Mouse (Mus musculus): ENCODE measurements around the gene Fgd1.

Fgd1 gene

DNA sequence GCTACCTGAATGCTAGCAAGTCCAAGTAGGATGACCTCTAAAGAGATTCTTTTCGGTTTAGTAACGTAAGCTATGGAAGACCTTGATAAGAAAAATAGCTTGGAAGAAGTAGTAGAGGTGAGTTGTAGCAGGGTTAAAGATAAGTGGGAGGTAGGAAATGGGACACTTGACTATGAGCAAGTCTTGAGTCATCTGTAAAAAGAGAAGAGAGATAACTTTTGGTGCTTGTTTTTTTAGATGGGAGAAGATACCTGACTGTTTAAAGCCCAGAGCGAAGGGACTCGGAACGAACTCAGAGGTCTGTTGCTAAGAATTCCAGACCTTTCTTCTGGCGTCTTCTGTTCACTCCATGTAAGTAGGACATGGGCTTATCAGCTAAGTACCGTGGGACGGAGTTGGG lies at the start of gene Fgd1:
Gene Fgd1, plus strand, starts transcription at position 301 of the 400 bp plus-strand sequence.
- no peak for DNase-seq (ENCODE audit: low spot score in 2 of 2)

GRCm38 (mm10) chrX:150996775-150997174 lies 49.2 kb upstream of the Fgd1 start:
- DNase-seq (ENCODE audit: low spot score in 2 of 2): no peak

DNA sequence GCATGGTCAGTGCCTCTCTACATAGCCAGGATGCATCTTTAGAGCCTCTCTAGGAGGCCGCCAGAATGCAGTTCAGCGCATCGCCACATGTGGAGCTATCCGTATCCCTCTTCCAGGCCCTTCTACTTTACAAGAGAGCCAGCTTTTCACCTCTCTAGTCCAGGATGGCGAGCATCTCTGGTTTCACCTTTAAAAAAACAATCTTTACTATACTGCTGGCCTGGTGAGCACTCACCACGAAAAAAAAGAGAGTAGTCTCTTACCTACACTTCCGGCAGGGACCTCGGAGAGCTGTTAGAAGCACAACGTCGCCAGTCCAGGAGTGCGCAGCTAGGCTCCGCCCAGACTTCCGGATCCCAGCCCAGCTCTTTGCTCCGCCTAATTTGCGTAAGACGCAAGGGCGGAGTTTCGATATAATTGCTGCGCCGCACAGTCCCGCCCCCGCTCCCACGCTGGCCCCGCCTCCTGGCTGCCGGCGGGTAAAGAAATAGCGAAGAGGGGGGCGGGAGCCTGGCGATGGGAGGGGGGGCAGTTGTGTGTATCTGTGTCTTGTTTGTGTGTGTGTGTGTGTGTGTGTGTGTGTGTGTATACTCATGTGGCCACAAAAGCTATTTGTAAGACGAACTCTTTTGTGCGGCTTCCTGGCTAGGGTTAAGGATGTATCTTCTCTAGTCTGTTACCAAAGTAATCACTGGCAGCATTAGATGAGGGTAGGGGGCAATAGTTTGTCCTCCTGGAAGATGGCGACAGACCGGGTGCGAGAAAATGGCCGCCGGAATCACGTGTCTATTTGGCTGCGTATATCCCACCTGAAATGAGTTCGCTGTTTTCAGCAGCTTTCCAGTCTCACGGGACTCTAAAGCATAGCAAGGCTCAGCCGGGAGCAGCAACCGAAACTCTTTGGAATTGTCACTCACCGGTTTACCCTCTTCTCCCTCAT lies 28.7 kb upstream of the Fgd1 start, which contains the start of gene Gnl3l:
Gene Gnl3l, minus strand, starts transcription at position 385 of the 940 bp plus-strand sequence.
- DNase-seq (ENCODE audit: low spot score in 2 of 2): peak; percentile 89 to 92

DNA sequence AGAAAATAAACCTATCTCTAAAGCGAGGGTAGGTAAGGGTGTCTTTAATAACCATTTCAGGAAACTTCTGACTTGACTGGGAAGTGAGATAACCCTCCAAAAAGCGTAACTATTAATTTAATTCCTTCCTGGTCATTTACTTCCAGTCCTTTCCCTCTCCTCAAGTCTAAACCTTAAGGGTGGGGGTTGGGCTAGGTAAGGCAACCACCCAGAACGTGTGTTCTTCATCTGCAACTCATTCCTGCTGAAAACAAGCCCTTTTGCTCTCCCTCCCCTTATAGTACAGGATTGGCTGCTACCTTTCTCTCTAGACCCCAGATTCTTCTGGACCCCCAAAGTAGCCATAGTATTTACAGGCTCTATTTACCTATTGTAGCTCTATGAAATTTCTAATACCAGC lies 28.1 kb upstream of the Fgd1 start:
- no peak for DNase-seq (ENCODE audit: low spot score in 2 of 2)

- no peak for DNase-seq (ENCODE audit: low spot score in 2 of 2)
These were observed 27.2 kb upstream of the Fgd1 start for GRCm38 (mm10) chrX:151018798-151019197.

DNA sequence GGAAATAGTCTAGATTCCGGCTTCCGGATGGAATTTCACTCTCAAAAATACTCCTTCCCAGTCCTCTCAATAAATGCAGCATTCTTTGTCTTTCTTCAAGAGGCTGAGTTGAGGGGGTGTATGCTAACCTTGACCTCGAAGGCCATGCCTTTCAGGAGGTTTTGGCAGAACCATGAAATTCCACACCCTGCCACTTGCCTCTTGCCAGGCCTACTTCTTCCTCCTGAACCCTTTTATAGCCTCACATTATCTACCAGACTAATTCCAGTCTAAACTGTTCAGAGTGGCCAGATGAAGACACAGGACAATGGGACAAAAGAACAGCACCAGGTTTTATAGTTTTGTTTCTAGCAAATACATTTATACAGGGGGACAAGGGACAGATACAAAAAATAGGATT lies 14.6 kb upstream of the Fgd1 start:
- no peak for DNase-seq (ENCODE audit: low spot score in 2 of 2)

DNA sequence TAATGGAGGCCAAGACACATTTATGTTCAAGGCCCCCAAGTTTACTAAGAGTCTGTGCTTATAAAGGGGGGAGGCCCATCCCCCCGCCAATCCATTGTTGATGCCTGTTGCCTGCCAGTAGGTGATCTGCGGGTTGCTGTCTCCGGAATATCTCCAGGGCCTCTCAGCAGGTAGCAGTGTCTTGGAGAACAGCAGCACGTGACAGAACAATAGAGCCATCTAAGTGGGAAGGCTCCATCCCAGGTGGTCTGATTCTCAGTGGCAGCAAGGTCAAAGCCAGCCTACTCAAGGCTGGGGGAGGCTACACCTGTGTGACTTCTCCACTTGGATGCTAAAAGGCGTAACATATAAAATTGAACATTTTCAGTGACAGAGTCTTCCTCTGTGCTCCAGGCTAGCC lies 4.7 kb upstream of the Fgd1 start:
- no peak for DNase-seq (ENCODE audit: low spot score in 2 of 2)

GRCm38 (mm10) chrX:151046321-151046720 lies 371 bp downstream of the Fgd1 start:
- peak in 1 of 2 experiments; percentile 42 for DNase-seq (ENCODE audit: low spot score in 2 of 2)

DNA sequence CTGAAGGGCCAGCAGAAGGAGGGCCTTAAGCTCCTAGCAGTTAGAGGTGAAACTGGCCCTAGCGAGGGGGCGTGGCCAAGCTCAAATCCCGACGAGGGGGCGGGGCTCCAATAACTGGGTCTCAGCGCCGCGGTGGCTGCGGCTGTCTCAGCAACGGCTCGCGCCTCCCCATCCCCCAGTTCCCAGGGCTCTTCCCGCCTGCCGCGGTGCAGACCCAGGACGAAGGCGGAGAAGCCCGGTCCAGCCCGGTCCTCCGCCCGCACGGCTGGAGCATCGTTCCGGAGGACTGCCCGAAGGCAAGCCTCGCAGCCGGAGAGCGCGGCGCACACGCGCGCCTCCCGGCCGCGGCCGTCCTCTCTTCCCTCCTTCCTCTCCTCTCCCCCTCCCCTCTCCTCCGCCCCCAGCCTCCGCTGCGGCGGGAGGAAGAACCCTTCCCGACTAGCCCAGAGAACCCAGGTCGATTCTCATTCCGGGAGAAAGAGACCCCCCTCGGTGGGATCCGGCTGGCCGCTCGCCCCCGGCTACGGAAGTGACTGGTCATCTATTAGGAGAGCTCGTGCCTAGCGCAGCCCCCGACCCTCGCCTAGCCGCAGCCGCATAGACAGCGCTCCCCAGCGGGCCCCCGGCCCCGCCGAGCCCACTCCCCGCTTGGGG lies 954 bp downstream of the Fgd1 start:
- DNase-seq (ENCODE audit: low spot score in 2 of 2): peak; percentile 85 to 86

GRCm38 (mm10) chrX:151047431-151048058 lies 1.6 kb downstream of the Fgd1 start:
- DNase-seq (ENCODE audit: low spot score in 2 of 2): peak in 1 of 2 experiments; percentile 40

DNA sequence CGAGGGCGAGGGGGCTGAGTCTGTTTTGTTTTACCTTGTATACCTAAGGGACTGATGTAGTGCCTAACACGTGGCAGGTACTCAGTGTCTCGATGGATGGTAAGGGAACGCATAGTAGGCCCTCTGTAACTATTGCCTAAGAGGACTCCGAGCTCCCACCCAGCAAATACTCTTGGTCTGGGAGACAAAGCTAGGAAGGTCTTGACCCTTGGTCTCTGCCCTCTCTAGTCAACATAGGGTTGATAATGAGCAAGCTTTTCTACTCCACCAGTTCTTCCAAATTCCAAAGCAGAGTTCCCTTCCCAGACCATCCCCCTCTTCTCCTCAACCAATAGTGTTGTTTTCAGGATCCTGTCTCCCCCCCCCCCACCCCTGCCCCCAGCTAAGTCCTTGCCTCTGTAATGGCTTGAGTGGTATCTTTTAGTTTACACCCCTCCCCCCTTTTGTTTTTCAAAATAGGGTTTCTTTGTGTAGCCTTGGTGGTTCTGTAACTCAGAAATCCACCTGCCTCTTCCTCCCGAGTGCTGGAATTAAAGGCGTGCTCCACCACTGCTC lies 3.8 kb downstream of the Fgd1 start:
- no peak for DNase-seq (ENCODE audit: low spot score in 2 of 2)

DNA sequence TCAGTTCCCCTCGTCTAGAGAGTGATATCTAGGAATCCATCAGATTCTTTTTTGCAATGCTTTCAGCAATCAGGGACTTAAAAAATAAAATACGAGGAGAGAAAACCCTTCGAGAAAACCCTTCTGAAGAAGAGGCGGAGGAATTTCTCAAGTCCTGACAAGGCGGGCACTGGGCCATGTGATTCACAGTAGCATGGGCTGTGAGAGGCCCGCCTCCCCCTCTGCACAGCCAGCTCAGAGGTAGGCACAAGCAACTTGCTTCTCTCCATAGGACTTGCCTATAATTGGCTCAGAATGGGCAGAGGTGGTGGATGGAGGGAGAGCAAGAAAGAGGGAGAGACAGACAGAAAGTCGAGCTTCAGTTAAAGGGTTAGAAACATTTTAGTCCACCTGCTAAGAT lies 4.4 kb downstream of the Fgd1 start:
- peak; percentile 37 to 49 for DNase-seq (ENCODE audit: low spot score in 2 of 2)

- no peak for DNase-seq (ENCODE audit: low spot score in 2 of 2)
These were observed 8.5 kb downstream of the Fgd1 start for GRCm38 (mm10) chrX:151054489-151054888.

DNA sequence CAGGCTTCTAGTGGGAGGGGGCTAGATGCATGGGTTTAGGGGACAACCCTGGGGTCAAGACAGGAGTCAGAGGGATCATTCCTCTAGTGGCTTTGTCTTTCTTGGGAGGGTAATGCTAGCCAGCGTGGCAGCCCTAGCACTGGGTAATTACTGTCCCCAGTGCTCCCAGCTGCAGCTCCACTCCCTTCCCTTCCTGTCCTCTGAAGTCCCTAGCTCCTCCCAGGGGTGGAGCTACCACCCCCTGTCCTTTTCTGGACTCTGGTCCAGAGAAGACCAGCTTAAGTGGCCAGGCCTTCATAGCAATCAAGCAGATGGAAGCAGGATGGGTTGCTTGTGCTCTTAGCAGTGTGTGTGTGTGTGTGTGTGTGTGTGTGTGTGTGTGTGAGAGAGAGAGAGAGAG lies 9.6 kb downstream of the Fgd1 start:
- DNase-seq (ENCODE audit: low spot score in 2 of 2): no peak

DNA sequence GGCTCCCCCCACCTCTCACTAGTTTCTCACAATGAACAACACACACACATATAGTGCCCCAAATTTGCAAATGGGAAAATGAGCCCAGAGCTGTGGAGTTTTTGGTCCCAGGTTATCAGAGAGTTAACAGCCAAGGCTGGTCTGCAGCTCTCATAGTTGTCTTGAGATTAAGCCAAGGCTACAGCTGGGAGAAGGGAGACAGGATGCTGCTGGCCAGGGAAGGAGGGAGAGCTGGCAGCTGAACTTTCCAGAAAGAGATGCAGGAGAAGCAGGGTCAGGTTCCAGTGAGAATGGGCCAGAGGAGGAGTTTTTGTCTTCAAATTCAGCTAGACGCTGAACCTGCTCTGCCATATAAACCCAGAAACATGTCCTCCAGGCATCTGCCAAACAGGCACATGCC lies 13.4 kb downstream of the Fgd1 start:
- no peak for DNase-seq (ENCODE audit: low spot score in 2 of 2)

DNA sequence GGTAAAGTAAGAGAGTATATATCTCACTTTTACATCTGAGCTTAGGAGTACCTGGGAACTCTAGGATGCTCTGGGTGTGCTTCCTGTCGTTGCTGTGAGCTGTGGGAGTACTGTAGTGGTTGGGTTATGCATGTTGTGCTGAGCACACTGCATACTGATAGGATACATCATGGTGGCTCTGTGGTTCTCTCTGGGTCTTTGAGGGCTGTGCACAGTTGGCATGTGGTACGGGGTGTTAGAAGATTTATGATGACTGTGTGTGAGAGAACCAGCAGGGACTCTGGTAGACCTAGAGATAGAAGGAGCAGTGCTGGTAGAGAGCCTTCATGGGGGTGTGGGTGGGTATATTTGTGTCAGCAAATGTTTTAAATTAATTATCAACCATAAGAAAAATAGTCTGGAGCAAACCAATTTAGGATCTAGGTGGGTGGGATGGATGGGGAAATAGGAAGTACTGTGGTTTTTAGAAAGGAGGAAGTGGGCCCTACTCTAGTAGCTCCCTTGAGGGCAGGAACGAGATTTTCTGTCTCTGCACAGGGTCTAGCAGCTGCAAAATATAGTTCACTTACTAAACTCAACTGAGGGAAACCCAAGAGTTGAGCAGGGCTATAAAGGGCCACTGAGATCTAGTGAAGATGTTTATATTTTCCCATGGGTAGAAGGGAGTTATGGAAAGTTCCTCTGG lies 15.8 kb downstream of the Fgd1 start:
- no peak for DNase-seq (ENCODE audit: low spot score in 2 of 2)

DNA sequence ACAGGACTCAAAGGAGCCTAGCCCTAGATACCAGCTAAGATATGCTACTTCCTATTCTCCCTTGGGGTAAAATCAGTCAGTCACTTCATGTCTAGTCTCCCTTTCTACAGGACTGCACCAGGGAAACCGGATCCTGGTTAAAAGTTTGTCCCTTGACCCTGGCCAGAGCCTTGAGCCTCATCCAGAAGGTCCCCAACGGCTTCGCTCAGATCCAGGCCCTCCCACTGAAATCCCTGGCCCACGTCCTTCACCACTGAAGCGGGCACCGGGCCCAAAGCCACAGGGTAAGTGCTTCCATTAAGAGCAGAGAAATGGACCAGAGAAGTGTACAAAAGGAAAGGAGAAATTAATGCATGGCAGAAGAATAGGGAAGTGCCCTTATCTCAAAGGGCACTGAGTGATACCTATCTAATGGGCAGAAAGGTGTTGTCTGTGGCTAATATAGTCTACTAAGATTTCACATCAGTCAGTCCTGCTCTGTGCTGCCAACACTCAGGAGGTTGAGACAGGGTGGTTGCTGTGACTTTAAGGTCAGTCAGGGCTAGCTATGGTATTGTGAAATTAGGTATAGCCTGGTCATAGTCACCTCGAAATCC lies 20.2 kb downstream of the Fgd1 start:
- DNase-seq (ENCODE audit: low spot score in 2 of 2): no peak

GRCm38 (mm10) chrX:151067876-151068275 lies 21.9 kb downstream of the Fgd1 start:
- peak in 1 of 2 experiments; percentile 27 for DNase-seq (ENCODE audit: low spot score in 2 of 2)

DNA sequence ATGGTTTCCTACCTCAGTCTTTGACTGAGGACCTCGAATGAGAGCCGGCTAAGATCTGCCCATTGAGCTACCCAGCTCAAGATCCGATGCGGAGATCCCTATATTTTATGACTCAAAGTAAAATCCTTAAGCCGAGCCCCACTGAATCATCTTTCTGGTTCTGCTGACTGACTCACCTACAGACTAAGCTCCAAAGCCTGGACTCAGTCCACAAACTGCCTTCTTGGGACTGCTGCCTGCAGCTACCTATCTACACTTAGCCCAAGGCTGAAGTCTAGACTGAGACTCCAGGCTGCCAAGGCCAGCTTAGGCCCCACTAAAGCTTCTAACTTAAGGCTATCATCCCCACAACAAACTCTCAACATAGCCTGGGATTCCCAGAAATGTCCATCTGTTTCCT lies 30.1 kb downstream of the Fgd1 start:
- no peak for DNase-seq (ENCODE audit: low spot score in 2 of 2)

- no peak for DNase-seq (ENCODE audit: low spot score in 2 of 2)
These were observed 31.1 kb downstream of the Fgd1 start for GRCm38 (mm10) chrX:151076941-151077485.

DNA sequence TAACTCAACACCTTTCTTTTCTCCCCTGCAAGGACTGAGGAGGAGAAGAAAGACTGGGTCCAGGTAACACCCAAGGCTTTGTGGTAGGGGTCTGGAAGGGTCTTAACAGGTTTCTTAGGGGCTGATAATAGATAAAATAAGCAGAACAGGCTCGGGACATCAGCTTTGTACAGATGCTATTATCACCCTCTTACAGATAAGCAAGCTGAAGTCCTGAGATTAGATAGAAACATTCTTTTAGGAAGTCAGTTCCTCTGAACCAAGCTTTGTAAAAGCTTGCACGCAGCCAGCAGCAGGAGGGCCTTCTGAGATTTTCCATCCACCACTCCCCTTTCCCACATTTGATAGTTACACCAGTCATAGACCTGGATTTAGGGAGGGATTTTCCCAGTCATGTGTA lies 39.6 kb downstream of the Fgd1 start:
- no peak for DNase-seq (ENCODE audit: low spot score in 2 of 2)

Data from right cerebral cortex, postnatal 10 days (tissue).